Mouse (Mus musculus) lung, adult 18-20 months (tissue): Measurements from ENCODE around the gene Man1a2.

Experiments used
- DNase-seq, 2 experiments: peaks; one replicate each; pipeline ENCODE4 v3.0.0; 2022; ENCODE audit warnings: mixed read lengths in 2 of 2

Gene Man1a2

GRCm38 (mm10) chr3:100685087-100685762 is at the start of gene Man1a2:
TSS of gene Man1a2 (minus strand) at chr3:100685503.
- peak; percentile 91 for DNase-seq

DNA sequence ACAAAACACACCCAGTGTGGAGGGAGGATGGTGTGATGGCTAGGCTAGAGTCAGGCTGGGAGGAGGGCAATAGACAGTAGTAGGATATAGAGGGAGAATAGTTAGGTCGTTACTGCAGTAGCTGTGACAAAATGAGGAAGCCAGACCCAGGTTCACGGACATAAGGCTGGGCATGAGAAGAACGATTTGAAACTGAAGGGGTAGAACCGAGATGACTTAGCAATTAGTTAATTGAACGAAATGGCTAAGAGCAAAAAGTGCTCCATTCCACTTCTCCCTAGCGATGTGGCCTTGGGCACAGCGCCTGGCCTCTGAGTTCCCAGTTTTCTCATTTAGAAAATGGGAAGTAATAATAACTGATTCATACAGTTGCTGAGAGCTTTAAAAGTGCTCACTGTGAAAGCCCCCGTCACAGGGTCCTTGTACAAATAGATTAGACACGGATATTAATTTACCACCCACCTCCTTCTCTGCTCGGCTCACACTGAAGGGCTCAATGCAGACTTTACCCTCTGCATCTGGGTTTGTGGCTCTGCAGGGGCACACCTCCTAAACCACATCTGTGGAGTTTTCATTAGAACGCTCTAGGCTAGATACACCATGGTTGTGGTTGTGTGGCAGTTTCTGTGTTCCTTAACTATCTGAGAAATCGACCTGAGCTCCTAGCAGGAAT is 49.3 kb upstream of the Man1a2 start:
- DNase-seq: no peak

DNA sequence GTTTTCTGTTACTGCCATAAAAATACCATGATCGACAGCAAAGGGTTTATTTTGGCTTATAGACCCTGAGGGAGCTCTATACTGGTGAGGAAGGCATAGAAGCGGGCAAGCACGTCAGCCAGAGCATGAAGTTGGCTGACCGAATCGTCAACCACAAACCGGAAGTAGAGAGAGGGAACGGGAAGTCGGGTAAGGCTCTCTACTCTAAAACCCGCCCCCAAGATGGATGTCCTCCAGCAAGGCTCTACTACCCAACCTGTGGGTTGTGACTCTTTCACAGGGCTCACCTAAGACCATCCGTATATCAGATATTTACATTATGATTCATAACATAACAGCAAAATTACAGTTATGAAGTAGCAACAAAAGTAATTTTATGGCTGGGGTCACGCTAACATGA is 46.6 kb upstream of the Man1a2 start:
- no peak for DNase-seq

DNA sequence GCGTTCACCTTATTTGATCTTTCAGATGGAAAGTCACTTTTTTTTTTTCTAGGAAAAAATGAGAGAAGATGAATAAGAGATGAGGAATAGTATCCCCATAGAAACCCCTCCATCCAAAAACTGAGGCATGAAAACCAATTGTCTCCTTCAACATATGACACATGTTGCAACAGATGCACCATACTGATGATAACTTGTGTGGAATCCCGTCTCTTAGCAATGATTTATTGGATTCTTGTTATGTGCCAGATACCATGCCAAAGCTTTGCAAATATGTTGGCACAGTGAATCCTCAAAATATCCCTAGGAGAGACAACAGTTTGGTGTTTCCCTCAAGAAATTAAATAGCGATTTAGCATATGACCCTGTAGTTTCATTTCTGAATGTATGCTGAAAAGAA is 46.0 kb upstream of the Man1a2 start:
- DNase-seq: no peak

DNA sequence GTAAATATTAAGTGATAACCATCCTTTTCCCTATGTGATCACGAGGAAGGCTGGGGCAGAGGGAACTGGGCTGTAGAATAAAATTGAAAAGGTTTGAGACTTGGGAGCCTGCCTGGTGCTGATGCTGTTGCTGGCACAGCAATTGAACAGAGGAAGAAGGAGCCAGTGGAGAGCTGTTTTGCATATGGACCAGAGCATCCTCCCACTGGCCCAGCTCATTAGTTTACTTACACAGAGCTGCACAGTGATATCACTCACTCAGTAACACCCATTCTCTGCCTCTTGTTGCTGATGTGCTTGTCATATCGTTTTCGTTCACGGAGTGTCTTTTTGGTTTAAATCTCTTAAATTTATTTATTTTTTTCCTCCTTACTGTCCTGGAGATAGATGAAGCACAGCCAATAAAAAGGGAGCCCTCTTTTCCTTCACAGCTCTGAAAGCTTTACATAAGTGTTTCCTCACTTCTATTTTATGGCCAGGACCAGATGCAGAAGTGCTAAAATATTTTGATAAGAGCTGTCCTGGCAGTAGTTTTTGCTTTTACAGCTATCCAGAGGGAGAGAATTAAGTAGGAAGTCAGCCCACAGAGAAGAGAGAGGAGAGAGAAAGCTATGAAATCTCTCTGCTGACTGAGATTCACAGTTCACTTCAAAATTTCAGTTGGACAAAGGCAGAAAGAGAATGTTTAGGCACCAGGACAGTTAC is 42.9 kb upstream of the Man1a2 start:
- DNase-seq: no peak

DNA sequence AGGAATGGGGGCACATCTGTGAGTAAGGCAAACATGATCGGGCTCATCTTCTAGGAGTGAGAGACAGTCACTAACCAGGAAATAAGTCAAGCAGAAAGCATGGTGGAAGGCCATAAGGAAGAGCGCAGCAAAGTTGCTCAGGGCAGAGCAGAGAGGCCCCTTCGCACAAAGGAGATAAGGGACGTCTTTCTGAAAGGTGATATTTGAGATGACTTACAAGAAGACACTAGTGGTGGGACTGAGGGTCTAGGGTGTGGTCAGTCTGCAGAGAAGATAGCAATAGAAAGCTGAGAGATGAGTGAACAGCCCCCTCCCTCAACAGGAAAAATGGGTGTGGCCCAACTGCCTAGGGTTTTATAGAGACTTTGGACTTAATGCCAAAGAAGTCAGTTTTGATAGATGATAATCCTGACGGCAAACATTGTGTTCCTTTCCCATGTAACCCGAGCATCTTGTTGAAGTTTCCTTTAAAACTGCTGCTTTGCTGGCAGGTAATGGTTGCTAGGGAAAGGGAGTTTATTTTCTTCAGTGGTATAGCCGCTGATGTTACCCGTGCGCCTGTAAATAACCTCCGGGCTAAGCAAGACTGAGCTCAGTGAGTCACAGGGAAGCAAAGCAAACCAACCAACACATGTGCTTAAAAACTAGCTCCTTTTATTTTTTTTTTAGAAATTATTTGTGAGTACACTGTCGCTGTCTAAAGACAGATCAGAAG is 40.8 kb upstream of the Man1a2 start:
- DNase-seq: no peak

GRCm38 (mm10) chr3:100720786-100721300 is 35.5 kb upstream of the Man1a2 start:
- no peak for DNase-seq

- DNase-seq: peak in 1 of 2 experiments; percentile 10
Observed at GRCm38 (mm10) chr3:100716241-100716640, 30.9 kb upstream of the Man1a2 start.

- no peak for DNase-seq
Observed at GRCm38 (mm10) chr3:100715367-100715766, 30.1 kb upstream of the Man1a2 start.

- DNase-seq: no peak
Observed at GRCm38 (mm10) chr3:100713142-100714005, 28.1 kb upstream of the Man1a2 start.

DNA sequence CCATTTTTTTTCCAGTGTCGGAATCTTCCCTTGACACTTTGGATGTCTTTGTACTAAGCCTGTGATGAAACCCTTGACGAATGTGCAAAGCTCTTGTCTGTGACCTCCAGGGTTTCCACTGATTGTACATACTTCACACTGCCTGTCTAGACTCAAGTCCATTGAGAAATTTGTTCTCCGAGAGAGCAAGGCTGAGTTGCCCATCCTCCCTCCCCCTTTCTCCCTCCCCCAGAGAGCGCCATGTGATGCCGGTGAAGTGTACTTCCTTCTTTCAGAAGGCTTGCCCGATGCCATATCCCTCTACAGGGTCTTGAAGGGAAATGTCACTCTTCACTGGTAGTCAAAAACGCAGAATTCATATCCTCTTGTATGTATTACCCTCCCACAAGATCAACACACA is 26.8 kb upstream of the Man1a2 start:
- DNase-seq: no peak

DNA sequence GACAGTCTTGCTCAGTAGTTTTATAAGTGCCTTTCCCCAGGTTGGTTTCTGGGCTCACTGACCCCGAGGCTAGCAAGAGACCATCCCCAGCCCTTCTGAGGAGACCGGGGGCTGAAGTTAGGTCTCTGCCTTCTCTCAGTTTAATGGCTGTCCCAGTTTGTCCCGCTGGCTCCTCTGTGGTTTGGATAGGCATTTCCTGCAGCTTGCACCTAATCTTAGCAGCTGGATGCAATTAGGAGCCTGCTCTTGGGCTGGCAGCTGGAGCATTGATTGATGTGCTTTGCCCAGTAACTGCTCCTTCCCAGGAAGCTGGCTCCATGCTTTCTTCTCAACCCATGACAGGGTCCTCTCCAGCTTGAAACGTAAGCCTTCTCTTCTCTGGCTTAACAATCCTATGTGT is 26.2 kb upstream of the Man1a2 start:
- DNase-seq: no peak

DNA sequence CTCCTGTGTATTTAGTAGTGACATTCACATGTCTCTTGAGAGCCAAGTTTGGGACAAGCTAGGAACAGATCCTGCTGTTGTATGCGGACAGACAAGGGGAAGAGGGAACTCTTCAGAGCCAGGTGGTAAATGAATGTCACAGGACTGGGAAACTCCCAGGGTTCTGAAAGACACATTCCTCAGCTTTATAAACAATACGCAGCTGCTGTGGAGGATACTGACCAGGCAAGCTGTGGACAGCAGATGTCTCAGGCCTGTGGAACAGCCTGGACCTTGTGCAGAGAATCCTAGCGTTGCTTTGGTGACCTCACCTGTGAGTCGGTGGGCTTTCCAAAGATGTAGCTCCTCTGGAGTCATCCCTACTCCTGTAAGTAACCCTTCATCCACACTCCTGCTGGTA is 21.8 kb upstream of the Man1a2 start:
- no peak for DNase-seq

GRCm38 (mm10) chr3:100705128-100705667 is 19.9 kb upstream of the Man1a2 start:
- no peak for DNase-seq

- DNase-seq: no peak
Observed at GRCm38 (mm10) chr3:100703847-100704644, 18.7 kb upstream of the Man1a2 start.

DNA sequence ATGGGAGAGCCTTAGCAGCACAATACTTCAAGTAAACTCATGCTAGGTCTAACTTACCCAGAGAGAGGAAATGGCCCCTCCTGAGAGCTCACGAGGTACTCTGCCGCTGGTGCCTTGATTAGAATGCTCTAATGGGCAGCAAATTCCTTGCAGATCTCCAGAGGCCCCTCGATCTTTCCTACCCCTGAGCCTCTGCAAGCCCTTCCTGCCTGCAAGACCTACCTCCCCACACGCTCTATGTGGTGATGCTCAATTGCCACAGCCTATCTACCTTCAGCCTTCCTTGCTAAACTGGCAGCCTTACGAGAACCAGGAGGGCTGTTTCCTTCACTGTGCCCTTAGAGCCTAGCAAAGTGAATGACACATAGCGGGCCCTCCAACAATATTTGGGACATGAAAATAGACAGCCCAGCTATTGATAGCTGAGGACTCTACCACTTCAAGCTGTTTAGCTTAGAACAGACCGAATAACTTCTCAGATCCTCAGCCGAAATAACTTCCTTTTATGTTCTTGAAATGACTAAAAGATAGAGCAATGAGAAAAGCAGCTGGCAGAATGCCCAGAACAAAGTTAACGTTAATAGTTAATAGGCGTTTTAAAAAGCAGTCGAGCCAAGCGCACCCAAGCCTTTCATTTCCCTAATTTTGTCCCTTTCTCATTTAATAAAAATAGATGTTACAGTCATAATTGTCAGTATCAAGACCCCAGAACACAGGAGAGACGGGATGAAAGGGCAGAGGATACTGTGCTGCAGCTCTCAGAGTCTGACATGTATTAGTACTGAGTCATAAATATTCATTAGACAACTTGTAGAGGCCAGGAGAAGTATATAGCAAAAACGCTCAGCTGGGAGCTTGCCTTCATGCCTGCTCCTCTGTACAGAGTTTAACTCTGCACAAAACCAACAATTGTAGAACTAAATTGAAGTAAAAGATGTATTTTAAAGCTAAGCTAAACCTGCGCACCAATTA is 17.9 kb upstream of the Man1a2 start:
- DNase-seq: no peak

DNA sequence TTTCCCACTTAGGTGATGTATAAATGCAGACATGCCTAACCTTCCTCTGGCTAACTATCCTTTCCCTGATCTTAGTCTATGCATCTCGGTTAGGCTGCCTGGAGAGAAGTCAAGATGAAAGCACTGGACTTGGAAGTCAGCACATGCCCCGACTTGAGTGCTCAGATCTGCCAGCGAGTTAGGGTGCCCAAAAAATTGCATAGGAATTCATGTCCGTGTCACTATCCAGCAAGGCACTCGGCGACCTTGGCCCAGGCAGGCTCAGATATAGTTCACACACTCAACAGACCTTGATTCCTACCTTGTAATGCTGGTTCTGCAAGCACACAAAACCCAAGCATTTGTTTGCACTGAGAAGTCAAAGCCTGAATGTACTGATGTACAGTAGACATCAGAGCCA is 3.4 kb upstream of the Man1a2 start:
- DNase-seq: no peak

- no peak for DNase-seq
Observed at GRCm38 (mm10) chr3:100686756-100687155, 1.5 kb upstream of the Man1a2 start.

- DNase-seq: peak; percentile 51 to 60
Observed at GRCm38 (mm10) chr3:100685763-100686370, 564 bp upstream of the Man1a2 start.
